Mouse (Mus musculus) Muller cell, postnatal 12 days (primary cell): ENCODE results near the gene Polr3e.

Source experiments
- DNase-seq: peaks from one replicate; pipeline ENCODE4 v3.0.0-alpha.2; 2015; ENCODE audit errors: inconsistent ontology term

The Polr3e gene

GRCm38 (mm10) chr7:120917592-120918461 is at the start of gene Polr3e:
Gene Polr3e (plus strand): TSS chr7:120917744.
- peak; percentile 99 for DNase-seq

DNA sequence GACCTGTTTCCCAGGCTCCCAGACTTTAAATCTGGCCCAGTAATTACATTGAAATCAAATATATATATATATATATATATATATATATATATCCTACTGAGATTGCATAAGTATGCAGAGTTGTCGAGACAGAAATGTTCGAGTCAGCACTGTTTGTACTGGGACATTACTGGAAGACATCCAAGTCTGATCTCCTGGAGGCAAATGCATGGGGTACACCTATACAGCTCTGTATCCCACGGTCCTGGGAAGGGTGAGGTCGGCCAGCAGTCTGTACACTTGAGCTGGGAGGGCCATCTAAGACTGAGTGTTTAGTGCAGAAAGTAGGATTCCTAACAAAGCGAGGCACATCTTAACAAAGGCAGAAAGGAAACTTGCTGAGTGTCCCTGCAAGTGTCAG is 47.7 kb upstream of the Polr3e start:
- DNase-seq: no peak

DNA sequence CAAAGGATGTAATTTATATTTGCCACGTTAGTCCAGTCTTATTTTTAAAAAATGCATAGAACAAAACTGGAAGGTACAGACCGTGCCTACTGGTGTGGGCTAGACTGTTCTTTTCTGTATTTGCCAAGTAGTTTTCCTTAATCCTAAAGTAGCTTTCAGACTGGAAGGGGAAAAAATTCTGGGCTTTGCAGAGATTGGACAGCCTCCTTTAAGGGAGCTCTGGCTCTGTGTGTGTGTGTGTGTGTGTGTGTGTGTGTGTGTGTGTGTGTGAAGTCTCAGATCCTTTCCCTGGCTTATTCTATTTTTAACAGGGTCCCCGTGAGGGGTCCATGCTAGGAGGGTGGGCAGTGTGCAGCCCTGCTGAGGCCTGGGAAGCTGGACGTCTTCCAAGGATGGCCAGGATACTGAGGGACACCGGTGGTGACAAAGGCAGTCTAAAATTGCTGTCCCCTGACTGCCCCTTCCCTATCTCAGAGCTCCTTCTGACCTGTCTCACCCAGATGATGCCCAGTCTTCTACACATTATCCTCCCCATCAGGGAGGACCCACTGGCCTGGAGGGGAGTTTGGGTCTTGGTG is 47.0 kb upstream of the Polr3e start:
- no peak for DNase-seq

DNA sequence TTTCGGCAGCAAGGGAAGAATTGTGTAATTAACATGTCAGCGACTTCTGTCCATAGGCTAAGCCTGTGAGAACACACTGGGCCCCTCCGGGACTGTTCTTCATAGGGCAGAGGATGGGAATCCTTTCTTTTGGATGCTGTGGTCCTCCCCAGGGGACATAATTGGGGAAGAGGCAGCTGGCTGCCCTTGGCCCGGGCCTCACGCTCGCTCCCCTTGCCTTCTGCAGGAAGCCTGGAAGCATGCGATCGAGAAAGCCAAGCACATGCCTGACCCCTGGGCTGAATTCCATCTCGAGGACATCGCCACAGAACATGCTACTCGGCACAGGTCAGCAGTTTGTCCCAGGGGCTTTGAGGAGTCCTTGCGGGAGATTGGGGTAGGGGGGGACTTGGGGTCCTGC is 44.5 kb upstream of the Polr3e start:
- no peak for DNase-seq

GRCm38 (mm10) chr7:120874021-120874420 is 43.5 kb upstream of the Polr3e start:
- DNase-seq: no peak

DNA sequence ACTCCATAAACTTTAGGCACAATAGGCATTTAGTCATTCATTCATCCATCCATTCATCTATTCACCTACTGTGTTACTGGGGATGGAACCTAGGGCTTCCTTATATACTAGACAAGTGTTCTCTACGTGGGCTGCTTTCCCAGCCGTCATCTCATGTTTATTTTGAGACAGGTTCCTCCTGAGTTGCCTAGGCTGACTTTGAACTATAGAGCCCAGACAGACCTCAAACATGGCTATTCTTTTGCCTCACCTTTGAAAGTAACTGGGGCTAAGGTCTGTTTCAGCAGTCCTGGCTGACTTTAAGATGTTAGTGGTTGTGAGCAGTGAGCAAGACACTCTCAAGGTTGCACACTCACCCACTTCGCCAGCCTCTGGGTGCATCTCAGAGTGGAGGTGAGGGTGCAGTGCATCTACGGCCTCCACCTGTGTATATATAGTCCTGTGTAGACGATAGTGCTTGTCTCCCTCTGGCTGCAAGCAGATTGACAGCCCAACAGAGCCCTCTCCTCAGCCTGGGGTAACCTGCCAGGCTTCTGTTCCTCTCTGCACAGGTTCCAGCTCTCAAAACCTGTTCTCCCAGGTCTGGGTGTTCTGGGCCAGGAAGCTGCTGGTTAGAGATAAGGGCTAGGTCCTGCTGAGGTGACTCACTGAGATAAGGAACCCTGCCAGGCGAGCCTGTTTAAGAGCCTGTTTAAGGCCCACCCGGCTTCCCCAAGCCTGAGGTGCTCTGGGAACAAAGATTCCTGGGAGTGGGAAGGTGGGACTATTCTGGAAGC is 42.6 kb upstream of the Polr3e start:
- no peak for DNase-seq

DNA sequence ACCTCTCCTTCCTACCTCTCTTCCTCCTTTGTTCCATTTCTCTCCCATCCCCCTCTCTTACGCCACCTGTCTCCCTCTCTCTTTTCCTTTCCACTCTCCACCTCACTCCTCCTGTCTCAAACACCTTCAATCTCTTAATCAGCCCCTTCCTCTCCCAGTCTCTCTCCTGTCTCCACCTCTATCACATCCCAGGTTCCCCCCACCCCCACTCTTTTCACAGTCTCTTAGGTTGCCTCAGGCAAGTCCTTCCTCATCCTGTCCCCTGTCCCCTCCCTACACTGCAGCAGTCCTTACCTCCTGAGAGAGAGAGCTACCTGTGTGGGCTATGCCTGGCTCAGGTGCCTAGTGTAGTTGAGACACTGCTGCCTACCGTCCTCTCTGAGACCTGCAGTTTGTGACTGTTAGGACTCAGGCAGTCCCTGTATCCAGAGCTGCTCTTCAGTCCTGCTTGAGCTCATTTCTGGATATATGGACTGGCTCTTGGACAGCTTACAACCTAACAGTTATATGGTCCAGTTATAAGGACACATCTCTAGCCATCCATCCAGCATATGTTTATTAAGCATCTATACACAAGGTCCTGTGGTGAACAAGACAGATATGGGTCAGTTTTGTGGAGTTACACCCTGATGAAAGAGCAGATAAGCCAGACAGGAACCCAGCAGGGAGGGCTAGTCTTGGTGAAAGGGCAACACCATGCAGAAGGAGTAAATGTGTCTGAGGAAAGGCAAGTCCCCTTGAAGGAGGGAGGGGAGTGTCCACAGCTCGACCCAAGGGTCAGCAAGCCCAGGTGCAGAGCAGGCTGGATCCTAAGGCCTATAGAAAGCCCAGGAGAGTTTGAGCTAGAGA is 41.8 kb upstream of the Polr3e start:
- DNase-seq: no peak

DNA sequence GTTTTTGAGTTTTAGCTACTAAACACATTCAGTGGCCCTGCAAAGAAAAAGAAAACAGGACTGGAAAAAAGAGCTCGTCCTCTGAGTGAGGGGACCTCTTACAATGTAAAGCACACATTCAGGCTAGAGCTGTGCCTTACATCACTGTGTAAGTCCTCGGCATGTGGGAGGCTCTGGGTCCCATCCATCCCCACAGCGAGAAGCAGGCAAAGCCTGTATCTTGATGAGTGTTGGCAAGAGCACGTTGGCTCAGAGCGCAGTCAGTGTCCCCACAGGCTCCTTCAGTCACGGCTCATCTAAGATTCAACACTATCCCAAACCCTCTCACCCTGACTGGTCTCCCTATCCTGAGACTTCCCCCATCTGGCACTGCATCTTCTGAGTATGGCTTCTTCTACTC is 39.3 kb upstream of the Polr3e start:
- no peak for DNase-seq

GRCm38 (mm10) chr7:120879972-120880371 is 37.6 kb upstream of the Polr3e start:
- no peak for DNase-seq

GRCm38 (mm10) chr7:120880770-120881169 is 36.8 kb upstream of the Polr3e start:
- no peak for DNase-seq

- no peak for DNase-seq
These were observed 36.1 kb upstream of the Polr3e start for GRCm38 (mm10) chr7:120881451-120881850.

- no peak for DNase-seq
These were observed 34.9 kb upstream of the Polr3e start for GRCm38 (mm10) chr7:120882674-120883073.

DNA sequence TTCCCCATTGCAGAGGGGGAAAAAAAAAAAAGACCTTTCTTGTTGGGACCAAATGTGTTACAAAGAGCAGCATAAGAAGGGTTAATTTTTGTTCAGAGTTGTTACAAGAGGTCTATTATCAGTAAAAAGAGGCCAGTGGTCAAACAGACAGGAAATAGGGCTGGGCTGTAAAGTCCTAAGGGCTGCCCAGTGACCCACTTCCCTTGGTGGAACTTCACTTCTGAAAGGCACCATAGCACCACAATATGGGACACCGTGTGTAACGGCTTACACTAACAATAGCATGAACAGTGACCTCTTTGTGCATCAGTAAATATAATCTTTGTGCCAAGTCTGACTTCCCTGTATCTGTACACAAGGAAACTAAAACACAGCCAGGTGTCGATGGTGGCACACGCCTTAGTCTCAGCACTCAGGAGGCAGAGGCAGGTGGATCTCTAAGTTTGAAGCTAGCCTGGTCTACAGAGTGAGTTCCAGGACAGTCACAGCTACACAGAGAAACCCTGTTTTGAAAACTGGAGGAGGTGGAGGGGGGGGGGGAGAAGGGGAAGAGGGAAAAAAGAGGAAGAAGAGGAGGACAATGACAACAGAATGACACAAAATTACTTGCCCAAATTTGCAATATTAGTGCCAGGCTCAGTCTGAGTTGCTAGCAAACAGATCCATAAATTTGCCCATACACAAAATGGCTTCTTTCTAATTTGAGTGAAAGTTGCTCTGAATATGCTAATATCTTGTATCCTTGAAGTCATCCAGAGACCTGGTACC is 33.8 kb upstream of the Polr3e start:
- DNase-seq: no peak

GRCm38 (mm10) chr7:120884746-120885145 is 32.8 kb upstream of the Polr3e start:
- no peak for DNase-seq

GRCm38 (mm10) chr7:120893123-120893522 is 24.4 kb upstream of the Polr3e start:
- no peak for DNase-seq

DNA sequence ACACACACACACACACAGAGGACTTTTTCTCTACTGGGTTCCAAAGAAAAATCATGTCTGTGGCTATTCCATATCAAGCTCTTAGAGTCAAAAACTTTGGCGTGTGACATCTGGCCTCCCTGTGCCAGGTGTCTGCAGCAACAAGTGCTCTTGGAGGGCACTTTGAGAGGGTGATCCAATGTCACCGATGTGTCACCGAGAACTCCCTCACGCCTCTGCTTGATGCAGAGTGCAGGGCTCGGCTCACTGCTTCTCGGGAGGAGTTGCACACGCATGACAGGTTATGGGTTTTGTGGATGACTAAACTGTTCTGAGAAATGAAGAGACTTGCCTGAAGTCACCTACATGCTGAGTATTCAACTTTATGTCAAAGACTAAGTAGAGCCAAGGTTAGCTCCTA is 20.5 kb upstream of the Polr3e start:
- DNase-seq: no peak

DNA sequence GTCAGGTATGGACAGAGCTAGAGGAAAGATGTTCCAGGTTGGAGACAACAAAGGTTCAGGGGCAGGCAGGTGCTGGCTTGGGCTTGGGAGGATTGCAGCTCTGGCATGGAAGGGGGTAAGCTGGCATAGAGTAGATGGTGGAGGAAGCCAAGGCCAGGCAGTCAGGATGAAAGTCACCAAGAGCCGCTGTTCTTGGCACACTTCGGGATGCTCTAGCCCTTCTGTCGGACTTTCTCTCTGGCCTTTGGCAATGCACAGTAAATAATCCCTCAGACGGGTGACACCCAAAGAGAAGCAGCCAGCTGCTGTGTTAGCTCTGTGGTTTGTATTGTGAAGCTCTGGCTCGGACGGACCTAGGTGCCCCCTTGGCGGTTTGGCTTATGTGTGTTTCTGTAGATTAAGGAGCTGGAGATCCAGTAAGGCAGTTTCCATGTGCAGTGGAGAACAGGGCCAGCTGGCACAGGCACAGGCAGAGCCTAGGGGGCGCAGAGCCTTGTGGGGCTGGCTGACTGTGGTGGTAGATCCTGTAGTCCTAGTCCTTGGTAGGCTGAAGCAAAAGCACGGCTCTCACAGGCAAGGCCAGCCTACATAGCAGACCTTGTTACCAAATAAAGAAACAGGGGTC is 19.7 kb upstream of the Polr3e start:
- DNase-seq: no peak

DNA sequence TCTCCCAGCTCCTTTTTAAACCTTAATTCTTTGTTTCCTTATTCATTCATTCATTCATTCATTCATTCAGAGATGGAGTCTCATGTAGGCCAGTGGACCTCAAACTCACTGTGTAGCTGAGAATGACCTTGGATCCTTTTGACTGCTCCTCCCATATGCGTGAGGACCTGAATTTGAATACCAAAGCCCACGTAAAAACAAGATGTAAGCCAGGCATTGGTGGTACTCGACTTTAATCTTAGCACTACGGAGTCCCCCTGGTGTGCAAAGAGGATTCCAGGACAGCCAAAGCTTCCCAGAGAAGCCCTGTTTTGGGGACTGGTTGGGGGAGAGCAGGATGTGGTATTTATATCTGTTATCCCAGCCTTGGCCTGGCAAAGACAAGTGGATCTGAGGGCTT is 17.4 kb upstream of the Polr3e start:
- no peak for DNase-seq

DNA sequence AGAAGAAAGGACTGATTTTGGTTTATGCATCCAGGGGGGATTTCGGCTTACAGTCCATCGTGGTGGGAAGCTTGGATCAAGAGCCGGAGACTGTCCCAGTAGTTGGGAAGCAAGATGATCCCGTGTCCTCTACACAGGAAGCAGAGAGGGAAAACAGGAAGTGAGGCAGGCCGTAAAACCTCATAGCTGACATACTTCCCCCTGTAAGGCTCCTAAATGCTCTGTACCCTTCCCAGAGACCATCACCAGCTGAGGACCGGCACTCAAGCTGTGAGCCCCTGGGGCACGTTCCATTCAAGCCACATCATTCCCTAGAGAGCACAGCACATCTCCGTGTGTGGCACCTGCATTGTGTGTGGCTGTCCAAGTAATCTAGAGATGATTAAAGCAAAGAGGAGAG is 15.8 kb upstream of the Polr3e start:
- no peak for DNase-seq

GRCm38 (mm10) chr7:120902931-120903330 is 14.6 kb upstream of the Polr3e start:
- no peak for DNase-seq
